Mouse (Mus musculus): ENCODE measurements around the gene Golm1. TPM values are rescaled to one million over a fixed set of nuclear protein-coding genes. Genes with fewer than 3 reads are reported as not detected.
"Not testable (repeated sequence)": the region's sequence is repeated elsewhere in the genome, so short reads cannot be mapped to it uniquely, and the experiment has no call there.

The Golm1 gene
- total and polyA plus RNA-seq, 2 experiments from 2014 or later: 17.9 to 20.2 TPM

GRCm38 (mm10) chr13:59704562-59704961, 29.0 kb upstream of the Golm1 start:
- DNase-seq (ENCODE audit: low spot score) (peak; percentile 22), ATAC-seq (peak; percentile 56; the same call in 1 of the 2 replicates)
- Histone ChIP-seq H3K9ac (replicated peaks; ENCODE audit: low read length) (no peak overlapping the region), H3K27me3 (ENCODE audit: insufficient read depth, low read length) (no peaks in the 10 kb centered on the region), H3K4me2 (ENCODE audit: low read depth, low read length) (no peak overlapping the region), H3K4me3 (ENCODE audit: low read length) (no peak overlapping the region), H3K27ac (no peak overlapping the region), H3K9me3 (ENCODE audit: low read length) (no peaks in the 10 kb centered on the region), H3K36me3 (ENCODE audit: insufficient read depth, low read length) (no peaks in the 10 kb centered on the region), H3K4me1 (ENCODE audit: insufficient read depth, low read length) (no peaks in the 10 kb centered on the region)
- 55% methylated on average over 12 of the region's 12 CpGs for WGBS
- peak; percentile 58 for TF ChIP-seq CTCF (IDR thresholded peaks at IDR 0.05; ENCODE audit: low read depth)

- WGBS: 86% methylated on average over 12 of the region's 12 CpGs
- no peak for ATAC-seq
- no peak for TF ChIP-seq CTCF (IDR thresholded peaks at IDR 0.05; ENCODE audit: low read depth)
Observed at GRCm38 (mm10) chr13:59703514-59703913, 27.9 kb upstream of the Golm1 start.

GRCm38 (mm10) chr13:59700137-59700536, 24.5 kb upstream of the Golm1 start:
- 52% methylated on average over 1 of the region's 1 CpGs for WGBS
- ATAC-seq; DNase-seq (ENCODE audit: low spot score): not testable (repeated sequence)

More at GRCm38 (mm10) chr13:59703514-59703913, 27.9 kb upstream of the Golm1 start:
- H3K4me2 ChIP-seq (ENCODE audit: low read depth, low read length): no peak overlapping the region
- H3K4me1 ChIP-seq (ENCODE audit: insufficient read depth, low read length): no peaks in the 10 kb centered on the region
- H3K9me3 ChIP-seq (ENCODE audit: low read length): no peaks in the 10 kb centered on the region
- no peak for DNase-seq (ENCODE audit: low spot score)
- no peak overlapping the region for H3K27ac ChIP-seq
- no peaks in the 10 kb centered on the region for H3K36me3 ChIP-seq (ENCODE audit: insufficient read depth, low read length)
- H3K27me3 ChIP-seq (ENCODE audit: insufficient read depth, low read length): no peaks in the 10 kb centered on the region
- H3K4me3 ChIP-seq (ENCODE audit: low read length): no peak overlapping the region
- no peak overlapping the region for H3K9ac ChIP-seq (replicated peaks; ENCODE audit: low read length)

GRCm38 (mm10) chr13:59699131-59699530, 23.5 kb upstream of the Golm1 start:
- no peaks in the 10 kb centered on the region for H3K36me3 ChIP-seq (ENCODE audit: insufficient read depth, low read length)
- H3K4me2 ChIP-seq (ENCODE audit: low read depth, low read length): no peak overlapping the region
- no peak overlapping the region for H3K9ac ChIP-seq (replicated peaks; ENCODE audit: low read length)
- H3K4me1 ChIP-seq (ENCODE audit: insufficient read depth, low read length): no peaks in the 10 kb centered on the region
- no peaks in the 10 kb centered on the region for H3K27me3 ChIP-seq (ENCODE audit: insufficient read depth, low read length)
- no peaks in the 10 kb centered on the region for H3K9me3 ChIP-seq (ENCODE audit: low read length)
- H3K27ac ChIP-seq: no peak overlapping the region
- DNase-seq (ENCODE audit: low spot score) (no peak), ATAC-seq (no peak)
- TF ChIP-seq CTCF (IDR thresholded peaks at IDR 0.05; ENCODE audit: low read depth): no peak
- WGBS: 87% methylated on average over 8 of the region's 8 CpGs
- no peak overlapping the region for H3K4me3 ChIP-seq (ENCODE audit: low read length)

More at GRCm38 (mm10) chr13:59700137-59700536, 24.5 kb upstream of the Golm1 start:
- not testable (repeated sequence) for H3K9me3 ChIP-seq (ENCODE audit: low read length); H3K4me2 ChIP-seq (ENCODE audit: low read depth, low read length); H3K9ac ChIP-seq (replicated peaks; ENCODE audit: low read length); H3K27me3 ChIP-seq (ENCODE audit: insufficient read depth, low read length); H3K4me3 ChIP-seq (ENCODE audit: low read length); H3K4me1 ChIP-seq (ENCODE audit: insufficient read depth, low read length); H3K27ac ChIP-seq; H3K36me3 ChIP-seq (ENCODE audit: insufficient read depth, low read length)

GRCm38 (mm10) chr13:59695781-59696180, 20.2 kb upstream of the Golm1 start:
- no peak for ATAC-seq
- no peak for TF ChIP-seq CTCF (IDR thresholded peaks at IDR 0.05; ENCODE audit: low read depth)
- H3K27ac ChIP-seq: no peak overlapping the region

GRCm38 (mm10) chr13:59694008-59694407, 18.4 kb upstream of the Golm1 start, which contains the start of gene 4921517D22Rik:
Gene 4921517D22Rik, minus strand, starts transcription at chr13:59694108.
- no peak for ATAC-seq

More at GRCm38 (mm10) chr13:59695781-59696180, 20.2 kb upstream of the Golm1 start:
- 92% methylated on average over 7 of the region's 7 CpGs for WGBS
- no peak overlapping the region for H3K4me2 ChIP-seq (ENCODE audit: low read depth, low read length)
- no peak for DNase-seq (ENCODE audit: low spot score)
- no peaks in the 10 kb centered on the region for H3K36me3 ChIP-seq (ENCODE audit: insufficient read depth, low read length)
- H3K4me1 ChIP-seq (ENCODE audit: insufficient read depth, low read length): no peaks in the 10 kb centered on the region
- no peaks in the 10 kb centered on the region for H3K27me3 ChIP-seq (ENCODE audit: insufficient read depth, low read length)
- H3K4me3 ChIP-seq (ENCODE audit: low read length): no peak overlapping the region
- no peaks in the 10 kb centered on the region for H3K9me3 ChIP-seq (ENCODE audit: low read length)
- no peak overlapping the region for H3K9ac ChIP-seq (replicated peaks; ENCODE audit: low read length)

GRCm38 (mm10) chr13:59691478-59691877, 15.9 kb upstream of the Golm1 start:
- no peak overlapping the region for H3K4me2 ChIP-seq (ENCODE audit: low read depth, low read length)
- no peak for DNase-seq (ENCODE audit: low spot score)
- H3K27ac ChIP-seq: no peak overlapping the region
- no peaks in the 10 kb centered on the region for H3K4me1 ChIP-seq (ENCODE audit: insufficient read depth, low read length)
- ATAC-seq: no peak
- no peaks in the 10 kb centered on the region for H3K36me3 ChIP-seq (ENCODE audit: insufficient read depth, low read length)
- no peak overlapping the region for H3K9ac ChIP-seq (replicated peaks; ENCODE audit: low read length)
- H3K9me3 ChIP-seq (ENCODE audit: low read length): no peaks in the 10 kb centered on the region
- TF ChIP-seq CTCF (IDR thresholded peaks at IDR 0.05; ENCODE audit: low read depth): no peak
- H3K4me3 ChIP-seq (ENCODE audit: low read length): no peak overlapping the region
- no peaks in the 10 kb centered on the region for H3K27me3 ChIP-seq (ENCODE audit: insufficient read depth, low read length)
- 15% methylated on average over 10 of the region's 10 CpGs for WGBS

More at GRCm38 (mm10) chr13:59694008-59694407, 18.4 kb upstream of the Golm1 start, which contains the start of gene 4921517D22Rik:
- no peaks in the 10 kb centered on the region for H3K4me1 ChIP-seq (ENCODE audit: insufficient read depth, low read length)
- H3K4me3 ChIP-seq (ENCODE audit: low read length): no peak within 1 kb of the TSS
- TF ChIP-seq CTCF (IDR thresholded peaks at IDR 0.05; ENCODE audit: low read depth): no peak
- 91% methylated on average over 3 of the region's 3 CpGs for WGBS
- no peaks in the 10 kb centered on the region for H3K36me3 ChIP-seq (ENCODE audit: insufficient read depth, low read length)
- H3K9me3 ChIP-seq (ENCODE audit: low read length): no peaks in the 10 kb centered on the region
- H3K27ac ChIP-seq: no peak within 1 kb of the TSS
- H3K9ac ChIP-seq (replicated peaks; ENCODE audit: low read length): no peak within 1 kb of the TSS
- no peaks in the 10 kb centered on the region for H3K27me3 ChIP-seq (ENCODE audit: insufficient read depth, low read length)
- no peak within 1 kb of the TSS for H3K4me2 ChIP-seq (ENCODE audit: low read depth, low read length)
- DNase-seq (ENCODE audit: low spot score): no peak
